Mouse (Mus musculus) mouse embryonic stem cell (cell line): ENCODE results near the gene Ncoa5.

Experiments used
- in situ Hi-C, 2 experiments: fragments of 300-500 bp; cut with MboI; formaldehyde crosslinking; loops; 1 replicate in 1 of 2; 3 replicates in 1 of 2; pipeline ENCODE4 v1.14.3; 2019 to 2020; ENCODE audit warnings: low sequenced_read_pairs in 2 of 2, low pct_unique_long_range_greater_than_20kb in 1 of 2, mixed read lengths in 1 of 2; ENCODE audit not compliant: unreplicated experiment in 1 of 2

The Ncoa5 gene

GRCm38 (mm10) chr2:164968451-164968851 lies 66.2 kb downstream of the Ncoa5 start:
- in situ Hi-C loops = no loop called here

- in situ Hi-C loops = no loop called here
Observed at GRCm38 (mm10) chr2:164967761-164968440, 66.8 kb downstream of the Ncoa5 start.

- in situ Hi-C loops = no loop called here
Observed at GRCm38 (mm10) chr2:164967193-164967592, 67.5 kb downstream of the Ncoa5 start.

GRCm38 (mm10) chr2:164966381-164966780 lies 68.3 kb downstream of the Ncoa5 start:
- in situ Hi-C loops = no loop called here

- in situ Hi-C loops = no loop called here
Observed at GRCm38 (mm10) chr2:164964981-164965380, 69.7 kb downstream of the Ncoa5 start.

- in situ Hi-C loops = no loop called here
Observed at GRCm38 (mm10) chr2:164964242-164964894, 70.3 kb downstream of the Ncoa5 start.

GRCm38 (mm10) chr2:164962183-164962580 lies 72.5 kb downstream of the Ncoa5 start:
- in situ Hi-C loops = no loop called here

- in situ Hi-C loops = no loop called here
Observed at GRCm38 (mm10) chr2:164961506-164962182, 73.0 kb downstream of the Ncoa5 start.

GRCm38 (mm10) chr2:164960716-164961441 lies 73.8 kb downstream of the Ncoa5 start, which contains the start of gene Slc12a5:
Slc12a5 (plus strand) TSS chr2:164960802.
- in situ Hi-C loops = no loop called here

GRCm38 (mm10) chr2:164957548-164958315 lies 76.9 kb downstream of the Ncoa5 start:
- in situ Hi-C loops = no loop called here

GRCm38 (mm10) chr2:164956195-164956594 lies 78.5 kb downstream of the Ncoa5 start:
- in situ Hi-C loops = no loop called here

GRCm38 (mm10) chr2:164955725-164956124 lies 78.9 kb downstream of the Ncoa5 start:
- in situ Hi-C loops = no loop called here

- in situ Hi-C loops = no loop called here
Observed at GRCm38 (mm10) chr2:164953224-164953623, 81.4 kb downstream of the Ncoa5 start.

GRCm38 (mm10) chr2:164952448-164952847 lies 82.2 kb downstream of the Ncoa5 start:
- in situ Hi-C loops = no loop called here

GRCm38 (mm10) chr2:164951745-164952144 lies 82.9 kb downstream of the Ncoa5 start:
- in situ Hi-C loops = no loop called here

GRCm38 (mm10) chr2:164950501-164950900 lies 84.2 kb downstream of the Ncoa5 start:
- in situ Hi-C loops = no loop called here
